8 mouse cellular contexts compared by ENCODE assay signal in genomic region chr4:3083161-3084020, GRCm38 (mm10).
DNase-seq lines count a peak whose midpoint lies in the region; ATAC-seq and TF ChIP-seq lines count a peak whose summit lies in the region.

No protein-coding gene starts in this region.

- no peak overlapping the region for H3K27ac ChIP-seq in CH12.LX (ENCODE audit: insufficient read depth, low read depth)
- H3K27ac ChIP-seq in forebrain, postnatal 0 days (ENCODE audit: low read depth, low read length): no peak overlapping the region
- H3K27ac ChIP-seq in midbrain, embryonic 15.5 days: no peak overlapping the region

- no peak overlapping the region for H3K4me2 ChIP-seq in CH12.LX (ENCODE audit: insufficient read depth, low read depth, poor library complexity, severe bottlenecking)
- H3K4me2 ChIP-seq in forebrain, postnatal 0 days (ENCODE audit: low read depth): no peak overlapping the region
- no peak overlapping the region for H3K4me2 ChIP-seq in midbrain, embryonic 15.5 days

- TF ChIP-seq RAD21 in CH12.LX (IDR thresholded peaks at IDR 0.05; ENCODE audit: low read depth, low read length): no peak

- peaks cover 19% of the 10 kb centered on the region for H3K9me3 ChIP-seq in CH12.LX (replicated peaks; ENCODE audit: low read length)
- H3K9me3 ChIP-seq in forebrain, postnatal 0 days (ENCODE audit: low read length): peaks cover 83% of the 10 kb centered on the region
- H3K9me3 ChIP-seq in midbrain, embryonic 15.5 days: peaks cover 75% of the 10 kb centered on the region

- ATAC-seq in forebrain, postnatal 0 days: peak; percentile 32
- peak; percentile 44 for ATAC-seq in midbrain, embryonic 15.5 days (replicated peaks)

- 60% methylated on average over 8 of the region's 8 CpGs for whole genome bisulfite sequencing in forebrain, postnatal 0 days
- WGBS in midbrain, embryonic 15.5 days: 55% methylated on average over 8 of the region's 8 CpGs

- peaks cover 0 to 5% of the 10 kb centered on the region in 2 experiments for H3K36me3 ChIP-seq in CH12.LX (replicated peaks in 1 of 2; ENCODE audit: control insufficient read depth in 1 of 2, insufficient read depth in 1 of 2, low read length in 1 of 2)
- no peaks in the 10 kb centered on the region for H3K36me3 ChIP-seq in forebrain, postnatal 0 days (ENCODE audit: insufficient read depth)
- H3K36me3 ChIP-seq in midbrain, embryonic 15.5 days (replicated peaks): no peaks in the 10 kb centered on the region

- H3K4me3 ChIP-seq in CH12.LX (replicated peaks in 1 of 3; ENCODE audit: low read depth in 2 of 3, low read length in 2 of 3, poor library complexity in 1 of 3): no peak overlapping the region
- no peak overlapping the region for H3K4me3 ChIP-seq in forebrain, postnatal 0 days (ENCODE audit: low read depth, low read length)
- no peak overlapping the region for H3K4me3 ChIP-seq in midbrain, embryonic 15.5 days

- no peak for TF ChIP-seq EP300 in CH12.LX (IDR thresholded peaks at IDR 0.05; ENCODE audit: low read length)

- H3K79me2 ChIP-seq in CH12.LX (replicated peaks; ENCODE audit: control insufficient read depth, extremely low read depth, insufficient read depth, poor library complexity, severe bottlenecking): no peaks in the 10 kb centered on the region

- H3K27me3 ChIP-seq in CH12.LX (replicated peaks): no peaks in the 10 kb centered on the region
- no peaks in the 10 kb centered on the region for H3K27me3 ChIP-seq in forebrain, postnatal 0 days (ENCODE audit: insufficient read depth, low read length)
- no peaks in the 10 kb centered on the region for H3K27me3 ChIP-seq in midbrain, embryonic 15.5 days (replicated peaks)

- H3K4me1 ChIP-seq in CH12.LX (ENCODE audit: control insufficient read depth in 1 of 2, insufficient read depth in 2 of 2): peaks cover 0 to 14% of the 10 kb centered on the region in 2 experiments; a peak in 1 of 4 replicates
- H3K4me1 ChIP-seq in forebrain, postnatal 0 days (ENCODE audit: insufficient read depth): no peaks in the 10 kb centered on the region
- no peaks in the 10 kb centered on the region for H3K4me1 ChIP-seq in midbrain, embryonic 15.5 days

- dilution Hi-C loops in CH12.LX (cut with MboI; ENCODE audit: extremely low pct_ligation_motif_present, extremely low pct_unique_long_range_greater_than_20kb, low sequenced_read_pairs): no loop called here

- TF ChIP-seq CTCF in CH12.LX (conservative IDR thresholded peaks at IDR 0.05 in 1 of 2, IDR thresholded peaks at IDR 0.05 in 1 of 2; ENCODE audit: low read depth in 2 of 2, low read length in 2 of 2): no peak
- TF ChIP-seq CTCF in forebrain, postnatal 0 days (IDR thresholded peaks at IDR 0.05; ENCODE audit: low read depth): no peak

- DNase-seq in adrenal gland, postnatal 10 days: peak; percentile 4
- DNase-seq in adrenal gland, adult 8-10 months: no peak
- DNase-seq in CH12.LX (ENCODE audit: extremely low read depth): peak; percentile 30
- no peak for DNase-seq in forebrain, postnatal 0 days
- DNase-seq in kidney, postnatal 10 days: peak; percentile 25
- peak; percentile 19 to 80 for DNase-seq in urinary bladder, postnatal 4 days (ENCODE audit: low spot score in 2 of 2)
- no peak for DNase-seq in right cerebral cortex, adult 2 months (ENCODE audit: low spot score in 2 of 2)

- in situ Hi-C loops in CH12.LX (cut with MboI; ENCODE audit: low pct_ligation_motif_present, low pct_unique_long_range_greater_than_20kb, low sequenced_read_pairs): no loop called here

- H3K9ac ChIP-seq in CH12.LX (ENCODE audit: insufficient read depth, low read depth): no peak overlapping the region
- no peak overlapping the region for H3K9ac ChIP-seq in forebrain, postnatal 0 days
- H3K9ac ChIP-seq in midbrain, embryonic 15.5 days: no peak overlapping the region

- no peak for TF ChIP-seq POLR2A in CH12.LX (IDR thresholded peaks at IDR 0.05; ENCODE audit: low read depth, low read length)

TF ChIP-seq in CH12.LX, 34 proteins besides CTCF, POLR2A, EP300 and RAD21:
- no peak for TF ChIP-seq IRF4 (IDR thresholded peaks at IDR 0.05; ENCODE audit: low read depth, low read length)
- no peak for TF ChIP-seq JUN (IDR thresholded peaks at IDR 0.05; ENCODE audit: insufficient read depth, low read depth, low read length)
- TF ChIP-seq MAX (IDR thresholded peaks at IDR 0.05; ENCODE audit: low read length): no peak
- no peak for TF ChIP-seq MEF2A (IDR thresholded peaks at IDR 0.05; ENCODE audit: borderline replicate concordance, low read depth, low read length)
- TF ChIP-seq TCF12 (IDR thresholded peaks at IDR 0.05; ENCODE audit: low read depth, low read length): no peak
- no peak for TF ChIP-seq CHD2 (IDR thresholded peaks at IDR 0.05; ENCODE audit: low read length)
- no peak for TF ChIP-seq MXI1 (IDR thresholded peaks at IDR 0.05; ENCODE audit: low read depth, low read length)
- no peak for TF ChIP-seq RCOR1 (conservative IDR thresholded peaks at IDR 0.05; ENCODE audit: low read depth, low read length)
- no peak for TF ChIP-seq GABPA (IDR thresholded peaks at IDR 0.05; ENCODE audit: insufficient replicate concordance, low read depth, low read length)
- no peak for TF ChIP-seq PAX5 (IDR thresholded peaks at IDR 0.05; ENCODE audit: low read length)
- no peak for TF ChIP-seq E2F4 (IDR thresholded peaks at IDR 0.05; ENCODE audit: insufficient replicate concordance, low read depth, low read length)
- no peak for TF ChIP-seq ZMIZ1 (IDR thresholded peaks at IDR 0.05; ENCODE audit: low read depth, low read length)
- no peak for TF ChIP-seq USF1 (IDR thresholded peaks at IDR 0.05; ENCODE audit: low read depth, low read length)
- no peak for TF ChIP-seq TBP (conservative IDR thresholded peaks at IDR 0.05; ENCODE audit: low read depth, low read length)
- no peak for TF ChIP-seq JUND (conservative IDR thresholded peaks at IDR 0.05; ENCODE audit: low read depth, low read length)
- TF ChIP-seq MYC (IDR thresholded peaks at IDR 0.05; ENCODE audit: low read depth, low read length): no peak

Comparison
In these comparisons a context has a peak if more than half of its experiments do, and no peak if none do; other contexts are left out.
1. DNase-seq: peak in adrenal gland, postnatal 10 days (single experiment), CH12.LX (single experiment), kidney, postnatal 10 days (single experiment) and urinary bladder, postnatal 4 days (2 of 2); none in adrenal gland, adult 8-10 months (single experiment), forebrain, postnatal 0 days (single experiment) and right cerebral cortex, adult 2 months (0 of 2).